Mouse (Mus musculus): ENCODE measurements at regions not wholly inside any gene's neighbourhood (a gene's known extent, or its start where the extent isn't known, plus 50 kb on each side); places are given as distances from the start of the nearest gene placed in this dataset.

DNA sequence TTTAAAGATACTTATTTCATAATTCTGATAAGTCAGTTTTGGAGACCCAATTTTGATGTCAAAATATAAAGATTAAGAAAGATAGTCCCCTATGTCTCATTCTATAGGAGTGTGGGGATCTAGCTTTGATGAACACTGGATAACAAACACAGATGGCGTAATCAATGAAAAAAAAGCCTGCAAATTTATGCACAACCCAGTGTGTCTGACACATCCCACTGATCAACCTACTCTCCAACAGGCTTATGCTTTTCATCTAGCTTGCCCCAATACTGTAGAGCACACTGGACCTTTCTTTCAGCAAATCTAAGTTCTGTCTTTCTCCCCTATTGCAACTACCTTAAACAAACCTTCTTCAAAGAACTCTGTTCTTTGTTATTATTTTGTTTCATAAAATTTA, 302.0 kb upstream of the Tram1l1 start:
- WGBS: 100% methylated on average over 1 of the region's 1 CpGs
- no peaks in the 10 kb centered on the region for H3K4me1 ChIP-seq (replicated peaks; ENCODE audit: control insufficient read depth, insufficient read depth, low read length)
- DNase-seq (ENCODE audit: low spot score) (no peak), ATAC-seq (replicated peaks; ENCODE audit: low FRiP score, low TSS enrichment, low read depth) (no peak)
- H3K4me2 ChIP-seq (ENCODE audit: low read length): no peak overlapping the region
- no peaks in the 10 kb centered on the region for H3K27me3 ChIP-seq (replicated peaks; ENCODE audit: control insufficient read depth, insufficient read depth, low read length)
- H3K36me3 ChIP-seq (ENCODE audit: control insufficient read depth, insufficient read depth, low read length): no peaks in the 10 kb centered on the region
- no peak overlapping the region for H3K9ac ChIP-seq (ENCODE audit: low read length)
- H3K9me3 ChIP-seq (ENCODE audit: control insufficient read depth, low read length): no peaks in the 10 kb centered on the region
- H3K4me3 ChIP-seq (ENCODE audit: low read depth, low read length): no peak overlapping the region
- no peak overlapping the region for H3K27ac ChIP-seq (ENCODE audit: low read depth)

GRCm38 (mm10) chr3:124026188-124026587, 294.5 kb upstream of the Tram1l1 start:
- H3K4me3 ChIP-seq (ENCODE audit: low read depth, low read length): no peak overlapping the region
- no peak overlapping the region for H3K9ac ChIP-seq (ENCODE audit: low read length)
- DNase-seq (ENCODE audit: low spot score): no peak
- no peaks in the 10 kb centered on the region for H3K36me3 ChIP-seq (ENCODE audit: control insufficient read depth, insufficient read depth, low read length)
- H3K27me3 ChIP-seq (replicated peaks; ENCODE audit: control insufficient read depth, insufficient read depth, low read length): no peaks in the 10 kb centered on the region
- no peak for ATAC-seq (replicated peaks; ENCODE audit: low FRiP score, low TSS enrichment, low read depth)
- H3K4me1 ChIP-seq (replicated peaks; ENCODE audit: control insufficient read depth, insufficient read depth, low read length): no peaks in the 10 kb centered on the region
- no peak overlapping the region for H3K27ac ChIP-seq (ENCODE audit: low read depth)
- no peaks in the 10 kb centered on the region for H3K9me3 ChIP-seq (ENCODE audit: control insufficient read depth, low read length)
- H3K4me2 ChIP-seq (ENCODE audit: low read length): no peak overlapping the region
- 84% methylated on average over 4 of the region's 4 CpGs for WGBS

GRCm38 (mm10) chr3:124067061-124067460, 253.6 kb upstream of the Tram1l1 start:
- Histone ChIP-seq H3K4me1 (replicated peaks; ENCODE audit: control insufficient read depth, insufficient read depth, low read length) (no peaks in the 10 kb centered on the region), H3K27ac (ENCODE audit: low read depth) (no peak overlapping the region), H3K36me3 (ENCODE audit: control insufficient read depth, insufficient read depth, low read length) (no peaks in the 10 kb centered on the region), H3K9me3 (ENCODE audit: control insufficient read depth, low read length) (no peaks in the 10 kb centered on the region), H3K4me3 (ENCODE audit: low read depth, low read length) (no peak overlapping the region), H3K9ac (ENCODE audit: low read length) (no peak overlapping the region), H3K27me3 (replicated peaks; ENCODE audit: control insufficient read depth, insufficient read depth, low read length) (no peaks in the 10 kb centered on the region), H3K4me2 (ENCODE audit: low read length) (no peak overlapping the region)
- ATAC-seq (replicated peaks; ENCODE audit: low FRiP score, low TSS enrichment, low read depth): no peak
- no peak for DNase-seq (ENCODE audit: low spot score)
- 75% methylated on average over 3 of the region's 3 CpGs for WGBS

DNA sequence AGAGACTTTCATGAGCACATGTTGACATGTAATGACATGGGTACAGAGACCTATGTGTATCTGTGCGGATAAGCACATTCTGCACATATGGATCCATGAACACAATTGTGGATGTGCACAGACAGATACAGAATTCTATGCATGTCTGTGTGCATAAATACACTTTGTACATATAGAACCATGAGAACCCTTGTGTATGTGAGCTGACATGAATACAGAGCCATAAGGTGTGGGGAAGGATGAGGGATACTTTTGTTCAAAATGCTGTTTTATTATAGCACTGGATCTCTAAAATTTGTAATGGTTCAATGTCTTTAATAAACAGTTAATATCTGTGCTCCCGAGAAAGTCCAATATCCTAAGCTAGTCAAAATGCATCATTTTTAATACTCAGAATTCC, 253.1 kb upstream of the Tram1l1 start:
- ATAC-seq (replicated peaks; ENCODE audit: low FRiP score, low TSS enrichment, low read depth): no peak
- 92% methylated on average over 2 of the region's 2 CpGs for WGBS
- DNase-seq (ENCODE audit: low spot score): no peak
- H3K4me1 ChIP-seq (replicated peaks; ENCODE audit: control insufficient read depth, insufficient read depth, low read length): no peaks in the 10 kb centered on the region
- H3K27me3 ChIP-seq (replicated peaks; ENCODE audit: control insufficient read depth, insufficient read depth, low read length): no peaks in the 10 kb centered on the region
- H3K4me2 ChIP-seq (ENCODE audit: low read length): no peak overlapping the region
- H3K9me3 ChIP-seq (ENCODE audit: control insufficient read depth, low read length): no peaks in the 10 kb centered on the region
- H3K4me3 ChIP-seq (ENCODE audit: low read depth, low read length): no peak overlapping the region
- H3K27ac ChIP-seq (ENCODE audit: low read depth): no peak overlapping the region
- no peaks in the 10 kb centered on the region for H3K36me3 ChIP-seq (ENCODE audit: control insufficient read depth, insufficient read depth, low read length)
- no peak overlapping the region for H3K9ac ChIP-seq (ENCODE audit: low read length)

DNA sequence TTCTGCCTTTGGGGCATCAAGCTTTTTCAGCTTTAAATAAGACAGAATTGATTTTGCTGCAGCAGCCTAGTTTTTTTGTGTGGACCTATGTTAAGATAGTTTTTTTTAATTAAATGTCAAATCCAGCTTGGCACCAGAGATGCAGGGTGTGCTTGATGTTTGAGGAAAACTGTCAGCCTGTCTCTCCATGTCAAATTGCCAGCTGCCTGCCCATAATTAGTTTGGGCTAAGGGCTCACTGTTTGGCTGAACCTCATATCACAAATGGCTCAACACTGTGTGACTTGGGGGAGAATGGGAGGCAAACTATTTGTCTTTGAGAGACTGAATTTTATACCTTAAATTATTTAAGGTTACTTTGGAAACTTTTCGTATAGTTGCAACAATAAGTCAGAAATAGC, 252.7 kb upstream of the Tram1l1 start:
- Histone ChIP-seq H3K4me1 (replicated peaks; ENCODE audit: control insufficient read depth, insufficient read depth, low read length) (no peaks in the 10 kb centered on the region), H3K9ac (ENCODE audit: low read length) (no peak overlapping the region), H3K4me3 (ENCODE audit: low read depth, low read length) (no peak overlapping the region), H3K36me3 (ENCODE audit: control insufficient read depth, insufficient read depth, low read length) (no peaks in the 10 kb centered on the region), H3K27me3 (replicated peaks; ENCODE audit: control insufficient read depth, insufficient read depth, low read length) (no peaks in the 10 kb centered on the region), H3K9me3 (ENCODE audit: control insufficient read depth, low read length) (no peaks in the 10 kb centered on the region), H3K4me2 (ENCODE audit: low read length) (no peak overlapping the region), H3K27ac (ENCODE audit: low read depth) (no peak overlapping the region)
- no peak for ATAC-seq (replicated peaks; ENCODE audit: low FRiP score, low TSS enrichment, low read depth)
- no peak for DNase-seq (ENCODE audit: low spot score)
- WGBS: 88% methylated on average over 1 of the region's 1 CpGs

- Histone ChIP-seq H3K9me3 (ENCODE audit: control insufficient read depth, low read length) (no peaks in the 10 kb centered on the region), H3K27ac (ENCODE audit: low read depth) (no peak overlapping the region), H3K4me3 (ENCODE audit: low read depth, low read length) (no peak overlapping the region), H3K36me3 (ENCODE audit: control insufficient read depth, insufficient read depth, low read length) (no peaks in the 10 kb centered on the region), H3K4me1 (replicated peaks; ENCODE audit: control insufficient read depth, insufficient read depth, low read length) (no peaks in the 10 kb centered on the region), H3K4me2 (ENCODE audit: low read length) (no peak overlapping the region), H3K9ac (ENCODE audit: low read length) (no peak overlapping the region), H3K27me3 (replicated peaks; ENCODE audit: control insufficient read depth, insufficient read depth, low read length) (no peaks in the 10 kb centered on the region)
- DNase-seq (ENCODE audit: low spot score) (no peak), ATAC-seq (replicated peaks; ENCODE audit: low FRiP score, low TSS enrichment, low read depth) (no peak)
- 57% methylated on average over 1 of the region's 1 CpGs for WGBS
Observed at GRCm38 (mm10) chr3:124069182-124069581, 251.5 kb upstream of the Tram1l1 start.

DNA sequence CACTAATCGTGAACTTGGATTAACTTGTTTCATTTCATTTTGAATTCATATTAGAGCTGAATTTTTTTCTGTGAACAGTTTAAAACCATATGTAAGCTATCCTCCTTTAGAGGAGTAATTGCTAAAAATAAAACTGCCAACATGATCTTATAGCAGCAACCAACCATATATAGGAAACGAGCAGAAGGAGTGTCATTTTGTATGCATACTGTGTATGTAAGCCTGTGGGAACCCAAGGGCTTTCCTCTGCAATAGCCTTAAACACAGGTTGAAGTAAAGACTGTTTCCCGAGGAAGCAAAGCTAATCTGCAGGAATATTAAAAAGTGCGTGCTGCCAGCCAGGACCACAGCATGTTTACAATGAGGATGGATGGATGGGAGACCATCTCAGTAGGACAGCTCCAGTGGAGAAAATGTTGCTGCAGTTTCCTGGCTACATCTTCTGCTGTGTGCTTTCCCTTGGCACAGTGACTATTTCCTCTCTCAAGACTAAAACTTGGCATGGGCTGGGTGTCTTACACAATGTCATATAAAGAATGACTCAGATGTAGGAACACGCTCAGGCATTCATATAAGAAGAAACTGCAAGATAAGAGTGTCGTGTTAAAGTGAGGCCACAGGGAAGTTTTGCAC, 244.6 kb upstream of the Tram1l1 start:
- no peaks in the 10 kb centered on the region for H3K9me3 ChIP-seq (ENCODE audit: control insufficient read depth, low read length)
- no peak for DNase-seq (ENCODE audit: low spot score)
- ATAC-seq (replicated peaks; ENCODE audit: low FRiP score, low TSS enrichment, low read depth): no peak
- H3K4me2 ChIP-seq (ENCODE audit: low read length): no peak overlapping the region
- H3K36me3 ChIP-seq (ENCODE audit: control insufficient read depth, insufficient read depth, low read length): no peaks in the 10 kb centered on the region
- no peak overlapping the region for H3K27ac ChIP-seq (ENCODE audit: low read depth)
- H3K4me1 ChIP-seq (replicated peaks; ENCODE audit: control insufficient read depth, insufficient read depth, low read length): no peaks in the 10 kb centered on the region
- no peak overlapping the region for H3K9ac ChIP-seq (ENCODE audit: low read length)
- WGBS: 47% methylated on average over 6 of the region's 6 CpGs
- no peak overlapping the region for H3K4me3 ChIP-seq (ENCODE audit: low read depth, low read length)
- no peaks in the 10 kb centered on the region for H3K27me3 ChIP-seq (replicated peaks; ENCODE audit: control insufficient read depth, insufficient read depth, low read length)

- ATAC-seq (replicated peaks; ENCODE audit: low FRiP score, low TSS enrichment, low read depth): no peak
- Histone ChIP-seq H3K9ac (ENCODE audit: low read length) (no peak overlapping the region), H3K36me3 (ENCODE audit: control insufficient read depth, insufficient read depth, low read length) (no peaks in the 10 kb centered on the region), H3K27me3 (replicated peaks; ENCODE audit: control insufficient read depth, insufficient read depth, low read length) (no peaks in the 10 kb centered on the region), H3K9me3 (ENCODE audit: control insufficient read depth, low read length) (no peaks in the 10 kb centered on the region), H3K27ac (ENCODE audit: low read depth) (no peak overlapping the region), H3K4me3 (ENCODE audit: low read depth, low read length) (no peak overlapping the region), H3K4me2 (ENCODE audit: low read length) (no peak overlapping the region), H3K4me1 (replicated peaks; ENCODE audit: control insufficient read depth, insufficient read depth, low read length) (no peaks in the 10 kb centered on the region)
- 70% methylated on average over 9 of the region's 9 CpGs for WGBS
- no peak for DNase-seq (ENCODE audit: low spot score)
Observed at GRCm38 (mm10) chr3:124092404-124093121, 228.1 kb upstream of the Tram1l1 start.

DNA sequence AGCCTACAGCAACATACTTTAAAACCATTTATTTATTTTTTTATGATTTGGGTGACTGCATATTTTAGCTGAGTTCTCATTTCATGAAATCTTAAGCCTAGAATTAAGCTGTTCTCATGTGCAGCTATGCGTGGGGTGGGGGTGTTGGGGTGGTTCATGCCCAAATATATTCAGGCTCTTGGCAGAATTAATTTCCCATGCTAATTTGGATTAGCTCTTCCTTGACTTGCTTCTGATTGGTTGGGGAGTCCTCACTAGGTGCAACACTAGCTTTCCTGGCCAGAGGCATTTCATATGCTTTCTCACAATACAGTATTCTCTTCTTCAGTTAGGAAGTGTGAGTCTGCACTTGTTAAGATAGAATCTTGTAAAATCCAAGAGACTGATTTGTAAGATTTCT, 206.7 kb upstream of the Tram1l1 start:
- ATAC-seq (replicated peaks; ENCODE audit: low FRiP score, low TSS enrichment, low read depth): no peak
- H3K4me3 ChIP-seq (ENCODE audit: low read depth, low read length): no peak overlapping the region
- WGBS: 94% methylated on average over 1 of the region's 1 CpGs

More for the DNA sequence above, 206.7 kb upstream of the Tram1l1 start:
- Histone ChIP-seq H3K9ac (ENCODE audit: low read length) (no peak overlapping the region), H3K36me3 (ENCODE audit: control insufficient read depth, insufficient read depth, low read length) (no peaks in the 10 kb centered on the region), H3K4me2 (ENCODE audit: low read length) (no peak overlapping the region), H3K27ac (ENCODE audit: low read depth) (no peak overlapping the region), H3K9me3 (ENCODE audit: control insufficient read depth, low read length) (no peaks in the 10 kb centered on the region), H3K4me1 (replicated peaks; ENCODE audit: control insufficient read depth, insufficient read depth, low read length) (no peaks in the 10 kb centered on the region), H3K27me3 (replicated peaks; ENCODE audit: control insufficient read depth, insufficient read depth, low read length) (no peaks in the 10 kb centered on the region)
- DNase-seq (ENCODE audit: low spot score): no peak

Measured in intestine, embryonic 14.5 days (tissue).